8 mouse cellular contexts compared by ENCODE assay signal in genomic region chr10:108163021-108163410, GRCm38 (mm10). TPM values are rescaled to one million over a fixed set of nuclear protein-coding genes. Genes with fewer than 3 reads are reported as not detected.
DNase-seq lines count a peak whose midpoint lies in the region; ATAC-seq lines count a peak whose summit lies in the region.

No protein-coding gene starts in this region.

- H3K27ac ChIP-seq in forebrain, embryonic 15.5 days (replicated peaks) = peak overlapping the region; percentile 99
- H3K27ac ChIP-seq in kidney, embryonic 15.5 days = peak overlapping the region; percentile 99
- H3K27ac ChIP-seq in midbrain, embryonic 10.5 days (replicated peaks) = peak overlapping the region; percentile 99

- H3K4me1 ChIP-seq in forebrain, embryonic 15.5 days = peaks cover 36% of the 10 kb centered on the region
- H3K4me1 ChIP-seq in kidney, embryonic 15.5 days = peaks cover 25% of the 10 kb centered on the region
- peaks cover 28% of the 10 kb centered on the region for H3K4me1 ChIP-seq in midbrain, embryonic 10.5 days

- peak; percentile 37 for DNase-seq in kidney, adult 18-20 months
- DNase-seq in kidney, postnatal 25 days = no peak
- DNase-seq in Muller cell, postnatal 12 days (ENCODE audit: inconsistent ontology term) = peak; percentile 46
- peak; percentile 46 for DNase-seq in midbrain, embryonic 10.5 days (ENCODE audit: low spot score)
- no peak for DNase-seq in T-cell, adult 2 months (ENCODE audit: low spot score)

- H3K4me3 ChIP-seq in forebrain, embryonic 15.5 days = peak overlapping the region; percentile 100
- H3K4me3 ChIP-seq in kidney, embryonic 15.5 days (replicated peaks) = peak overlapping the region; percentile 100
- peak overlapping the region; percentile 99 for H3K4me3 ChIP-seq in midbrain, embryonic 10.5 days

- ATAC-seq in forebrain, embryonic 15.5 days (replicated peaks) = no peak
- ATAC-seq in kidney, embryonic 15.5 days (replicated peaks; ENCODE audit: low FRiP score) = no peak
- no peak for ATAC-seq in erythroid progenitor cell, adult 5-6 weeks (replicated peaks; ENCODE audit: low FRiP score, poor library complexity, severe bottlenecking)

- no peaks in the 10 kb centered on the region for H3K9me3 ChIP-seq in forebrain, embryonic 15.5 days
- H3K9me3 ChIP-seq in kidney, embryonic 15.5 days (replicated peaks) = no peaks in the 10 kb centered on the region
- H3K9me3 ChIP-seq in midbrain, embryonic 10.5 days (replicated peaks) = no peaks in the 10 kb centered on the region

- peak overlapping the region; percentile 100 for H3K9ac ChIP-seq in forebrain, embryonic 15.5 days (replicated peaks)
- H3K9ac ChIP-seq in kidney, embryonic 15.5 days = peak overlapping the region; percentile 99

- no peaks in the 10 kb centered on the region for H3K36me3 ChIP-seq in forebrain, embryonic 15.5 days
- H3K36me3 ChIP-seq in kidney, embryonic 15.5 days = no peaks in the 10 kb centered on the region; the same call in 1 of the 2 replicates
- H3K36me3 ChIP-seq in midbrain, embryonic 10.5 days = peaks cover 6% of the 10 kb centered on the region

- 0% methylated on average over 12 of the region's 12 CpGs for WGBS in forebrain, embryonic 15.5 days
- under 1% methylated on average over 12 of the region's 12 CpGs for WGBS in kidney, embryonic 15.5 days
- WGBS in midbrain, embryonic 10.5 days = under 1% methylated on average over 12 of the region's 12 CpGs

- no peaks in the 10 kb centered on the region for H3K27me3 ChIP-seq in forebrain, embryonic 15.5 days
- H3K27me3 ChIP-seq in kidney, embryonic 15.5 days = no peaks in the 10 kb centered on the region
- H3K27me3 ChIP-seq in midbrain, embryonic 10.5 days (ENCODE audit: low read depth, poor library complexity, severe bottlenecking) = no peaks in the 10 kb centered on the region

- peak overlapping the region; percentile 60 for H3K4me2 ChIP-seq in forebrain, embryonic 15.5 days (replicated peaks)
- peak overlapping the region; percentile 60 for H3K4me2 ChIP-seq in kidney, embryonic 15.5 days

RNA-seq across cellular contexts. Expression of gene Ppp1r12a, which starts 1.0 kb away (rescaled TPM):
- 80.1 and 82.4 TPM in 2 replicates for polyA plus RNA-seq in forebrain, embryonic 15.5 days (2015; fragmentation: Nextera tagmentation; extraction: Ambion mirVana)
- polyA plus RNA-seq in kidney, embryonic 15.5 days (2015; fragmentation: Nextera tagmentation; extraction: Ambion mirVana) = 87.2 and 94.4 TPM in 2 replicates
- 70.7 and 80.6 TPM in 2 replicates for polyA plus RNA-seq in midbrain, embryonic 10.5 days (2016; fragmentation: Nextera tagmentation; extraction: Ambion mirVana)
- total RNA-seq in erythroid progenitor cell, adult 5-6 weeks (2015; ENCODE audit: low replicate concordance) = 70.0 and 106 TPM in 2 replicates
- total RNA-seq in erythroid progenitor cell, adult 5-6 weeks (2017; ENCODE audit: low replicate concordance) = 157 and 169 TPM in 2 replicates

Comparison
In these comparisons a context has a peak if more than half of its experiments do, and no peak if none do; other contexts are left out.
1. DNase-seq: peak in kidney, adult 18-20 months (single experiment), Muller cell, postnatal 12 days (single experiment) and midbrain, embryonic 10.5 days (single experiment); none in kidney, postnatal 25 days (0 of 2) and T-cell, adult 2 months (single experiment).
2. Peak in every context shown above with its lines, with median percentiles within 50 percentile points of each other: H3K27ac ChIP-seq and H3K4me3 ChIP-seq.